Mouse (Mus musculus) central nervous system, embryonic 18 days (tissue): Measurements from ENCODE around the gene Gtf2a1l. TPM values are rescaled to one million over a fixed set of nuclear protein-coding genes. Genes with fewer than 3 reads are reported as not detected.

Experiments used
- polyA plus RNA-seq: library from polyadenylated mRNA; depleted of rRNA; stranded (reverse); fragments of >200 nt; gene quantifications from 2 replicates; pipeline ENCODE4 v1.2.3, GENCODE M21; 2012; rRNA removed

The Gtf2a1l gene
- 0.17 and 0.21 TPM in 2 replicates for polyA plus RNA-seq

DNA sequence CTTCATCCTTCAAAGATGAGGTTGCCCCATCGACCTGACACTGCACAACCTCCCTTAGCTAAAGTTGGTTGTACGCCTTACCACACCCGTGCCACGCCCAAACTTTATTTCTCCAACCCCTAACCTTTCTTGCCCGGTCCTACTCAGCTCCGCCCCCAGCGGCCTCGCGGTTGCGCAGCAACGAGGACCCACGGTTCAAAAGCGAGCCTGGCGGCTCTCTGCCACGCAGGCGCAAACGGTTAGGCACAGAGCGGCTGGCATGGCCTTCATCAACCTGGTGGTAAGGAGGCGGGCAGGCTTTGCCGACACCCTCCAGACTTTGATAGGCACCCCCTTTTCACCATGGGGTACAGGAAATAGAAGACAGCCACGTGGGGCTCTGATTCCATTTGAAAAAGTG, at the start of gene Gtf2a1l:
Gtf2a1l (plus strand) TSS at position 209 of the 400 bp plus-strand sequence.

Other genes starting within 250 kb of the Gtf2a1l start
- 5.8 and 7.0 TPM in 2 replicates for gene Foxn2, start 227.9 kb upstream of the Gtf2a1l start, polyA plus RNA-seq
- 74.9 and 79.2 TPM in 2 replicates for gene Ppp1r21, start 138.5 kb upstream of the Gtf2a1l start, polyA plus RNA-seq
- 4.2 and 5.0 TPM in 2 replicates for gene Ston1, start 71.0 kb upstream of the Gtf2a1l start, polyA plus RNA-seq
- gene Lhcgr, start 123.3 kb downstream of the Gtf2a1l start, polyA plus RNA-seq, result 1.2 and 1.3 TPM in 2 replicates